Mouse (Mus musculus) CH12.LX (cell line): ENCODE measurements at regions not wholly inside any gene's neighbourhood (a gene's known extent, or its start where the extent isn't known, plus 50 kb on each side); places are given as distances from the start of the nearest gene placed in this dataset.

ENCODE experiments used
- DNase-seq: peaks from one replicate; pipeline ENCODE4 v3.0.0-alpha.2; 2013; ENCODE audit errors: extremely low read depth
- H3K27ac ChIP-seq: 2 replicates; pipeline ENCODE4 v1.5.1; 2012; ENCODE audit warnings: low read depth, mild to moderate bottlenecking, control low read depth, moderate library complexity; ENCODE audit not compliant: insufficient read depth
- H3K27me3 ChIP-seq: replicated peaks from 2 replicates; pipeline ENCODE3; 2012; ENCODE audit warnings: inconsistent platforms
- H3K36me3 ChIP-seq, 2 experiments: replicated peaks in 1 of 2; 2 replicates each; pipeline versions ENCODE3 to v1.6.1; 2012; ENCODE audit warnings: inconsistent platforms in 1 of 2, low read length in 1 of 2, mild to moderate bottlenecking in 1 of 2, mixed read lengths in 1 of 2, moderate library complexity in 1 of 2; ENCODE audit not compliant: control insufficient read depth in 1 of 2, insufficient read depth in 1 of 2
- H3K4me1 ChIP-seq, 2 experiments: 2 replicates each; pipeline ENCODE4 v1.6.1; 2012; ENCODE audit warnings: inconsistent platforms in 1 of 2, moderate library complexity in 1 of 2; ENCODE audit not compliant: insufficient read depth in 2 of 2, control insufficient read depth in 1 of 2
- H3K4me2 ChIP-seq: 2 replicates; pipeline ENCODE4 v1.6.1; 2012; ENCODE audit warnings: low read depth, mild to moderate bottlenecking, control low read depth; ENCODE audit not compliant: poor library complexity, insufficient read depth, severe bottlenecking
- H3K4me3 ChIP-seq, 3 experiments: fragments of 150-350 bp in 1 of 3; sonication (generic) in 1 of 3; replicated peaks in 1 of 3; 2 replicates each; pipeline versions ENCODE3 to v1.5.1; 2011 to 2012; ENCODE audit warnings: low read depth in 2 of 3, low read length in 2 of 3, mild to moderate bottlenecking in 2 of 3, moderate library complexity in 2 of 3, control low read depth in 1 of 3, improper control_type of control experiment in 1 of 3, inconsistent platforms in 1 of 3, mixed read lengths in 1 of 3; ENCODE audit not compliant: poor library complexity in 1 of 3
- H3K79me2 ChIP-seq: replicated peaks from 2 replicates; pipeline ENCODE4 v1.6.1; 2012; ENCODE audit warnings: mild to moderate bottlenecking, moderate library complexity; ENCODE audit not compliant: control insufficient read depth, poor library complexity, insufficient read depth, severe bottlenecking; ENCODE audit errors: extremely low read depth
- H3K9ac ChIP-seq: 2 replicates; pipeline ENCODE4 v1.6.1; 2012; ENCODE audit warnings: low read depth, mild to moderate bottlenecking, control low read depth, moderate library complexity; ENCODE audit not compliant: insufficient read depth
- H3K9me3 ChIP-seq: replicated peaks from 2 replicates; pipeline ENCODE3; 2012; ENCODE audit warnings: low read length, inconsistent platforms, mixed read lengths
- BHLHE40 ChIP-seq: IDR thresholded peaks from 2 replicates; pipeline ENCODE4 v1.6.1; 2011; ENCODE audit warnings: mild to moderate bottlenecking, low read depth, low read length, improper control_type of control experiment
- IRF4 ChIP-seq: IDR thresholded peaks from 2 replicates; pipeline ENCODE4 v1.6.1; 2014; ENCODE audit warnings: low read depth, mild to moderate bottlenecking, inconsistent platforms, low read length, improper control_type of control experiment
- JUN ChIP-seq: IDR thresholded peaks from 2 replicates; pipeline ENCODE4 v1.6.1; 2011; ENCODE audit warnings: low read depth, mild to moderate bottlenecking, low read length, improper control_type of control experiment, moderate library complexity; ENCODE audit not compliant: insufficient read depth
- KAT2A ChIP-seq: IDR thresholded peaks from 2 replicates; pipeline ENCODE4 v1.6.1; 2012; ENCODE audit warnings: low read length, improper control_type of control experiment, inconsistent platforms; ENCODE audit not compliant: insufficient replicate concordance
- MAFK ChIP-seq: IDR thresholded peaks from 2 replicates; pipeline ENCODE4 v1.6.1; 2011; ENCODE audit warnings: low read length, improper control_type of control experiment; ENCODE audit not compliant: insufficient replicate concordance
- MEF2A ChIP-seq: IDR thresholded peaks from 2 replicates; pipeline ENCODE4 v1.6.1; 2014; ENCODE audit warnings: low read depth, mild to moderate bottlenecking, inconsistent platforms, low read length, improper control_type of control experiment, borderline replicate concordance
- NELFE ChIP-seq: IDR thresholded peaks from 2 replicates; pipeline ENCODE4 v1.6.1; 2011; ENCODE audit warnings: low read depth, low read length, improper control_type of control experiment
- NRF1 ChIP-seq: IDR thresholded peaks from 2 replicates; pipeline ENCODE4 v1.6.1; 2014; ENCODE audit warnings: low read depth, mild to moderate bottlenecking, inconsistent platforms, low read length, improper control_type of control experiment, moderate library complexity
- POLR2AphosphoS2 ChIP-seq: IDR thresholded peaks from 2 replicates; pipeline ENCODE4 v1.6.1; 2011; ENCODE audit warnings: low read depth, low read length, improper control_type of control experiment
- SIN3A ChIP-seq: IDR thresholded peaks from 2 replicates; pipeline ENCODE4 v1.6.1; 2012; ENCODE audit warnings: low read length, improper control_type of control experiment, inconsistent platforms
- UBTF ChIP-seq: IDR thresholded peaks from 2 replicates; pipeline ENCODE4 v1.6.1; 2012; ENCODE audit warnings: low read depth, mild to moderate bottlenecking, inconsistent platforms, low read length, improper control_type of control experiment, moderate library complexity
- dilution Hi-C: fragments of 300-500 bp; cut with MboI; formaldehyde crosslinking; loops from 2 replicates; pipeline ENCODE4 v1.14.3; 2020; ENCODE audit warnings: low sequenced_read_pairs; ENCODE audit not compliant: extremely low pct_unique_long_range_greater_than_20kb, extremely low pct_ligation_motif_present
- in situ Hi-C: fragments of 300-500 bp; cut with MboI; formaldehyde crosslinking; loops from 3 replicates; pipeline ENCODE4 v1.14.3; 2019; ENCODE audit warnings: low sequenced_read_pairs, low pct_ligation_motif_present, low pct_unique_long_range_greater_than_20kb, mixed read lengths

DNA sequence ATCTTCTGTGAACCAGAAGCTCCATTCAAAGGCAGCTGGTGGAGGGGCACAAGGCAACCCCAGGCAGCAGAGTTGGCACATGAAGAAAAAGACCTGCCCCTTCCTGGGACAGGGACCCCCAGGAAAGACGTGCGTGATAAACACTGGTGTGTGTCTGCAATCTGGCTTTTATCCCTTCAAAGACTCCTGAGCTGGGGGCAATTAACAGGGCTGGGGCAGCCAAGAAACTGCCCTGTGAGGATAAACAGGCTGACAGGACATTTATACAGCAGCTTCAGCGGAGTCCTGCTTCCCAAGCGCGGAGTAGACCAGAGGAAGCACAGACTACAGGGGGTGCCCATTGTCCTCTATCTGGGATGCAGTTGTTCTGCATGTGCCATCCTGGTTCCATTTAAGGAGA is 167.0 kb downstream of the Chic2 start:
- Histone ChIP-seq H3K27ac (no peak overlapping the region), H3K4me2 (no peak overlapping the region), H3K9me3 (no peaks in the 10 kb centered on the region), H3K4me3 (no peak overlapping the region), H3K36me3 (no peaks in the 10 kb centered on the region), H3K4me1 (peaks cover 2 to 3% of the 10 kb centered on the region in 2 experiments; a peak in 1 of 4 replicates), H3K79me2 (no peaks in the 10 kb centered on the region), H3K27me3 (no peaks in the 10 kb centered on the region), H3K9ac (no peak overlapping the region)
- TF ChIP-seq NELFE (no peak), SIN3A (no peak), NRF1 (no peak), JUN (no peak), IRF4 (no peak), BHLHE40 (no peak), POLR2AphosphoS2 (no peak), MEF2A (no peak)
- DNase-seq: no peak
- dilution Hi-C loops (no loop called here), in situ Hi-C loops (no loop called here)

DNA sequence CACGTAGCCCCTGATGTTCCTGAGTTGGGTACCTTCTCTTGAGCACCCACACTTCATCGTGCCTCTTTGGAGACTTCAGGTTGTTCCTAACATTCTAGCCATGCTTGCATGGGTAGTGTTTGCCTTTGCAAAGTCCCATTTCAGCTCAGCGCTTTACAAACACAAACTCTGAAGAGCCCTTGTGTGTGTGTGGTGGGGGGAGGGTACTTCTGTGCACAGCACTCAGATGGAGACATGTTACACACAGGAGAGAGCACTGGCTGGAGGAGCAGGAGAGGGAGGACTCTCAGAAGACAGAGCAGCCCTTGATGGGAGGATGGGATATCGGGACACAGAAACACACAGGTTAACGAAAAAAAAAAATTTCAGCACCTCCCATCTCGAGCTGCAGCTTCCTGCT is 167.4 kb downstream of the Chic2 start:
- Histone ChIP-seq H3K9ac (no peak overlapping the region), H3K79me2 (no peaks in the 10 kb centered on the region), H3K27ac (no peak overlapping the region), H3K4me1 (peaks cover 2 to 3% of the 10 kb centered on the region in 2 experiments; a peak in 1 of 4 replicates), H3K4me2 (no peak overlapping the region), H3K27me3 (no peaks in the 10 kb centered on the region), H3K4me3 (no peak overlapping the region), H3K36me3 (no peaks in the 10 kb centered on the region), H3K9me3 (no peaks in the 10 kb centered on the region)
- dilution Hi-C loops (no loop called here), in situ Hi-C loops (no loop called here)
- TF ChIP-seq NELFE: no peak
- no peak for DNase-seq

- no peak overlapping the region for H3K4me2 ChIP-seq
- dilution Hi-C loops: no loop called here
- no peaks in the 10 kb centered on the region for H3K79me2 ChIP-seq
- H3K27ac ChIP-seq: no peak overlapping the region
- H3K9me3 ChIP-seq: no peaks in the 10 kb centered on the region
- no peaks in the 10 kb centered on the region for H3K27me3 ChIP-seq
- in situ Hi-C loops: no loop called here
- peaks cover 2 to 3% of the 10 kb centered on the region in 2 experiments; a peak in 1 of 4 replicates for H3K4me1 ChIP-seq
- no peaks in the 10 kb centered on the region for H3K36me3 ChIP-seq
- TF ChIP-seq UBTF (no peak), KAT2A (no peak), IRF4 (no peak), SIN3A (no peak), MAFK (no peak)
- TF ChIP-seq, all 38 proteins: peak for 0
- Histone ChIP-seq H3K9ac (no peak overlapping the region), H3K4me3 (no peak overlapping the region)
- no peak for DNase-seq
Measured at GRCm38 (mm10) chr5:74874691-74875090, 169.9 kb downstream of the Chic2 start.
